Mouse (Mus musculus): Measurements from ENCODE around the gene Col6a5. TPM values are rescaled to one million over a fixed set of nuclear protein-coding genes. Genes with fewer than 3 reads are reported as not detected.

The Col6a5 gene
- polyA plus RNA-seq, 1 experiment from 2014 or later, result 0.16 TPM

GRCm38 (mm10) chr9:105923659-105924058, 36.8 kb downstream of the Col6a5 start:
- no peaks in the 10 kb centered on the region for H3K4me1 ChIP-seq (replicated peaks; ENCODE audit: insufficient read depth, low read length)
- no peaks in the 10 kb centered on the region for H3K9me3 ChIP-seq (replicated peaks; ENCODE audit: low read length)
- no peak overlapping the region for H3K9ac ChIP-seq (ENCODE audit: low read depth, low read length)
- no peaks in the 10 kb centered on the region for H3K27me3 ChIP-seq (ENCODE audit: insufficient read depth, low read length)
- H3K4me2 ChIP-seq (ENCODE audit: low read length), result no peak overlapping the region
- ATAC-seq (replicated peaks; ENCODE audit: low FRiP score, low read depth) (no peak), DNase-seq (ENCODE audit: low spot score) (no peak)
- TF ChIP-seq CTCF (IDR thresholded peaks at IDR 0.05; ENCODE audit: low read depth), result no peak
- 85% methylated on average over 2 of the region's 2 CpGs for WGBS
- no peaks in the 10 kb centered on the region for H3K36me3 ChIP-seq (ENCODE audit: insufficient read depth, low read length)
- no peak overlapping the region for H3K4me3 ChIP-seq (replicated peaks; ENCODE audit: low read depth, low read length)
- no peak overlapping the region for H3K27ac ChIP-seq

DNA sequence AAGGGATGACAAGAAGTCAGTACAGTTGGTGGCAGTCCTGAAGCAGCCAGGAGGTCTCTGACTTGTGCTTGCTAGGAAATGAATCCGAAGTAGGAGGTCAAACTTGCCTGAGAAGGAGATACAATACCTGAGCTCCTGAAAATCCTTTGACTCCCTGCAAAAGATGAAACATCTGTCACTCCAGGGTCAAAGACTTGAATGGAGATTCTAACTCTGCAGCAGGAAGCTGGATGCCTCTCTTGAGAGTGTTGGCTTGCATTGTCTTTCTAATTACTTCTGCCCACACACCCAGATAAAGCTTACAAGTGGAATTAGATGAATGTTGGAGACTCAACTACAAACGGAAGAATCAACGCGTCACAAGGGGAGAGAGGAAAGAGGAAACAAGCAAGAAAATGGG, 45.3 kb downstream of the Col6a5 start:
- H3K27me3 ChIP-seq (ENCODE audit: insufficient read depth, low read length), result no peaks in the 10 kb centered on the region
- ATAC-seq (replicated peaks; ENCODE audit: low FRiP score, low read depth), result no peak
- H3K9ac ChIP-seq (ENCODE audit: low read depth, low read length), result no peak overlapping the region
- no peaks in the 10 kb centered on the region for H3K4me1 ChIP-seq (replicated peaks; ENCODE audit: insufficient read depth, low read length)
- TF ChIP-seq CTCF (IDR thresholded peaks at IDR 0.05; ENCODE audit: low read depth), result no peak
- no peaks in the 10 kb centered on the region for H3K36me3 ChIP-seq (ENCODE audit: insufficient read depth, low read length)
- WGBS, result 50% methylated on average over 4 of the region's 4 CpGs
- no peak for DNase-seq (ENCODE audit: low spot score)
- H3K27ac ChIP-seq, result no peak overlapping the region
- H3K4me3 ChIP-seq (replicated peaks; ENCODE audit: low read depth, low read length), result no peak overlapping the region
- H3K9me3 ChIP-seq (replicated peaks; ENCODE audit: low read length), result no peaks in the 10 kb centered on the region
- H3K4me2 ChIP-seq (ENCODE audit: low read length), result no peak overlapping the region

DNA sequence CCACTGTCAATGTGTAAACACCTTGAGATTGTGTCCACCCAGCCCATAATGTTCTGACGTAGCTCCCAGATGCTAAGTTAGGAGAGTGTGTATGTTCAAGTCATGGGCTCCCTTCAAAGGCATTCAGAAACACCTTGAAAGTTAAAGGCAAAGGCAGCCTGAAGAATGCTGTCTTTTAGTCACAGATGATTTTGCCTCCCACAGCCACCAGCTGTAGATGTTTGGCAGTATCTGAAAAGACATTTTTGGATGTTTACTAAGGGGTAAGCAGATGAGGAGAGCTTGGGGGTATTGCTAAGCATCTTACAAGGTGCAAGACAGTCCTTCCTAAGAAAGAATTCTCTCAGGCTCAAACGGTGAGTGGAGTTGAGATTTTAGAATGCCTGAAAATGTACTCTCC, 50.3 kb downstream of the Col6a5 start:
- no peaks in the 10 kb centered on the region for H3K36me3 ChIP-seq (ENCODE audit: insufficient read depth, low read length)
- no peaks in the 10 kb centered on the region for H3K27me3 ChIP-seq (ENCODE audit: insufficient read depth, low read length)
- H3K4me2 ChIP-seq (ENCODE audit: low read length), result no peak overlapping the region
- no peaks in the 10 kb centered on the region for H3K4me1 ChIP-seq (replicated peaks; ENCODE audit: insufficient read depth, low read length)
- 85% methylated on average over 2 of the region's 2 CpGs for WGBS
- H3K9ac ChIP-seq (ENCODE audit: low read depth, low read length), result no peak overlapping the region
- no peak for TF ChIP-seq CTCF (IDR thresholded peaks at IDR 0.05; ENCODE audit: low read depth)
- DNase-seq (ENCODE audit: low spot score) (no peak), ATAC-seq (replicated peaks; ENCODE audit: low FRiP score, low read depth) (no peak)
- no peak overlapping the region for H3K4me3 ChIP-seq (replicated peaks; ENCODE audit: low read depth, low read length)
- H3K9me3 ChIP-seq (replicated peaks; ENCODE audit: low read length), result no peaks in the 10 kb centered on the region
- H3K27ac ChIP-seq, result no peak overlapping the region

GRCm38 (mm10) chr9:105909352-105909751, 51.1 kb downstream of the Col6a5 start:
- ATAC-seq (replicated peaks; ENCODE audit: low FRiP score, low read depth), result no peak
- no peak overlapping the region for H3K27ac ChIP-seq
- H3K4me1 ChIP-seq (replicated peaks; ENCODE audit: insufficient read depth, low read length), result no peaks in the 10 kb centered on the region
- H3K4me3 ChIP-seq (replicated peaks; ENCODE audit: low read depth, low read length), result no peak overlapping the region
- no peak overlapping the region for H3K4me2 ChIP-seq (ENCODE audit: low read length)
- no peak for DNase-seq (ENCODE audit: low spot score)
- H3K36me3 ChIP-seq (ENCODE audit: insufficient read depth, low read length), result no peaks in the 10 kb centered on the region
- H3K9ac ChIP-seq (ENCODE audit: low read depth, low read length), result no peak overlapping the region
- TF ChIP-seq CTCF (IDR thresholded peaks at IDR 0.05; ENCODE audit: low read depth), result no peak
- WGBS, result 47% methylated on average over 2 of the region's 2 CpGs
- H3K27me3 ChIP-seq (ENCODE audit: insufficient read depth, low read length), result no peaks in the 10 kb centered on the region
- no peaks in the 10 kb centered on the region for H3K9me3 ChIP-seq (replicated peaks; ENCODE audit: low read length)

- Histone ChIP-seq H3K27me3 (ENCODE audit: insufficient read depth, low read length) (no peaks in the 10 kb centered on the region), H3K9me3 (replicated peaks; ENCODE audit: low read length) (no peaks in the 10 kb centered on the region), H3K4me2 (ENCODE audit: low read length) (no peak overlapping the region), H3K36me3 (ENCODE audit: insufficient read depth, low read length) (no peaks in the 10 kb centered on the region), H3K9ac (ENCODE audit: low read depth, low read length) (no peak overlapping the region), H3K27ac (no peak overlapping the region), H3K4me3 (replicated peaks; ENCODE audit: low read depth, low read length) (no peak overlapping the region), H3K4me1 (replicated peaks; ENCODE audit: insufficient read depth, low read length) (no peaks in the 10 kb centered on the region)
- 81% methylated on average over 6 of the region's 6 CpGs for WGBS
- ATAC-seq (replicated peaks; ENCODE audit: low FRiP score, low read depth) (no peak), DNase-seq (ENCODE audit: low spot score) (no peak)
- no peak for TF ChIP-seq CTCF (IDR thresholded peaks at IDR 0.05; ENCODE audit: low read depth)
These were observed 53.0 kb downstream of the Col6a5 start for GRCm38 (mm10) chr9:105907411-105907810.

- peak; percentile 3 for DNase-seq (ENCODE audit: low spot score)
- H3K9me3 ChIP-seq (replicated peaks; ENCODE audit: low read length), result no peaks in the 10 kb centered on the region
- H3K27me3 ChIP-seq (ENCODE audit: insufficient read depth, low read length), result no peaks in the 10 kb centered on the region
- ATAC-seq (replicated peaks; ENCODE audit: low FRiP score, low read depth), result no peak
- no peaks in the 10 kb centered on the region for H3K4me1 ChIP-seq (replicated peaks; ENCODE audit: insufficient read depth, low read length)
- no peak overlapping the region for H3K27ac ChIP-seq
- H3K36me3 ChIP-seq (ENCODE audit: insufficient read depth, low read length), result no peaks in the 10 kb centered on the region
- no peak overlapping the region for H3K4me3 ChIP-seq (replicated peaks; ENCODE audit: low read depth, low read length)
- WGBS, result 34% methylated on average over 2 of the region's 2 CpGs
- no peak overlapping the region for H3K9ac ChIP-seq (ENCODE audit: low read depth, low read length)
- no peak for TF ChIP-seq CTCF (IDR thresholded peaks at IDR 0.05; ENCODE audit: low read depth)
- H3K4me2 ChIP-seq (ENCODE audit: low read length), result no peak overlapping the region
These were observed 72.9 kb downstream of the Col6a5 start for GRCm38 (mm10) chr9:105887521-105887920.

GRCm38 (mm10) chr9:105884656-105885430, 75.6 kb downstream of the Col6a5 start:
- ATAC-seq (replicated peaks; ENCODE audit: low FRiP score, low read depth), result no peak
- DNase-seq (ENCODE audit: low spot score), result no peak

More at GRCm38 (mm10) chr9:105884656-105885430, 75.6 kb downstream of the Col6a5 start:
- no peaks in the 10 kb centered on the region for H3K9me3 ChIP-seq (replicated peaks; ENCODE audit: low read length)
- 84% methylated on average over 17 of the region's 17 CpGs for WGBS
- H3K27ac ChIP-seq, result no peak overlapping the region
- no peak overlapping the region for H3K4me2 ChIP-seq (ENCODE audit: low read length)
- H3K27me3 ChIP-seq (ENCODE audit: insufficient read depth, low read length), result no peaks in the 10 kb centered on the region
- no peak for TF ChIP-seq CTCF (IDR thresholded peaks at IDR 0.05; ENCODE audit: low read depth)
- H3K4me3 ChIP-seq (replicated peaks; ENCODE audit: low read depth, low read length), result no peak overlapping the region
- H3K4me1 ChIP-seq (replicated peaks; ENCODE audit: insufficient read depth, low read length), result no peaks in the 10 kb centered on the region
- H3K36me3 ChIP-seq (ENCODE audit: insufficient read depth, low read length), result no peaks in the 10 kb centered on the region
- H3K9ac ChIP-seq (ENCODE audit: low read depth, low read length), result no peak overlapping the region
